Mouse (Mus musculus) ZHBTc4 (cell line): ENCODE measurements around the gene Alox12b.

Source experiments
- DNase-seq: peaks from one replicate; pipeline ENCODE4 v3.0.0-alpha.2; 2011; ENCODE audit warnings: low read depth, low spot score

The Alox12b gene

DNA sequence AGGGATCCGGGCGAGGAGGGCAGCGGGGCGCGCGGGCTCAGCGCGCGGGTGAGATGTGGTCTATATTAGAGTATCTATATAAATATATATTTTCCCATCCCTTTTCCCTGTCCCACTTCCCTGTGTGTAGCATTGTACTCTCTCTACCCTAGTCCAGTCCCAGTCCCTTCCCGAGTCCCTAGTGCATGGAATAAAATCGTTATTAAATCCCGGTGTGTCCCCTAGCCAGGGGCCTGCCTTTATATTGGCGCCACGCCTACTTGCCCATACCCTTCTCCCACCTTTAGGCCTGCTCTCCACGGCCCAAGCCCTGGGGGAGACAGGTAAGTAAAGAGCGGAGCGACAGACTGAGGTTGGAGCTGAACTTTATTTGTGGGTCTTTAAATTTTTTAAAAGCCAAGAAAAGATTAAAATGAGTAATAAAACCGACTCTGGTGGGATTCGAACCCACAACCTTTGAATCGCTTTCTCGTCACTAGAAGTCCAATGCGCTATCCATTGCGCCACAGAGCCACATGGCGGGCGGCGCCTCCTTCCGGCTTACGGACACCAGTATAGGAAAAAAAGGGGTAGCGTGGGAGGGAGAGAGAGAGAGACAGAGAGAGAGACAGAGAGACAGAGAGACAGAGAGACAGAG, 33.6 kb upstream of the Alox12b start:
- peak; percentile 93 for DNase-seq

DNA sequence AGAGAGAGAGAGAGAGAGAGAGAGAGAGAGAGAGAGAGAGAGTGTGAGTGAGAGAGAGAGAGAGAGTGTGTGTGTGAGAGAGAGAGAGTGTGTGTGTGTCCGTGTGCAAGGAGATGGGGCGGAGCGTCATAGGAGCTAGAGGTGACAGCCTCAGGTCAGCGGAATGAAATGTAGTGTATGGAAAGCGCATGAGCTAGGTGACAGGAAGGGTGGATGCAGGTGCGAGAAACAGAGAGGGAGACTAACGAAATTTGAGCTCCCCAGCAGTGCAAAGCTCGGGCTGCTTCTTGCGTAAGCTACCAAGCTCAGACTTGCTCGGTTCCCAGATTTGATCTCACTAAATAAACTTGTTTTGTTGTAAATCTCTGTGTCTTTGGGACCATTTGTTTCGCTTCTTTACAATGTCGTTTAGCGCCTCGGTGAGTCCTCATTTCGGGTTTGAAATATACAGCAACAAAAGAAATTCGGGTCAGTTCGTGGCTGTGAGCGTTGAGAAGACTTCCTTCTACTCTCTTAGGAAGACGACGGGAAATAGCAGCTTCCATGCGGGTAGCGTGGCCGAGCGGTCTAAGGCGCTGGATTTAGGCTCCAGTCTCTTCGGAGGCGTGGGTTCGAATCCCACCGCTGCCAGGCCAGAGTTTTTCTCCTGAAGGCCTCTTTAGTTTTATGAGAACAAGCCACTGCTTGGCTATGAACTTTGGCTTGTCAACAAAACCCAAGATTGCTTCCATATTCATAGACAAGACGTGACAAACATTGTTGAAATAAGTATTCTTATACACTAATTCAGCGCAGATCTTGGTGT, 32.9 kb upstream of the Alox12b start:
- DNase-seq, result peak; percentile 94

DNA sequence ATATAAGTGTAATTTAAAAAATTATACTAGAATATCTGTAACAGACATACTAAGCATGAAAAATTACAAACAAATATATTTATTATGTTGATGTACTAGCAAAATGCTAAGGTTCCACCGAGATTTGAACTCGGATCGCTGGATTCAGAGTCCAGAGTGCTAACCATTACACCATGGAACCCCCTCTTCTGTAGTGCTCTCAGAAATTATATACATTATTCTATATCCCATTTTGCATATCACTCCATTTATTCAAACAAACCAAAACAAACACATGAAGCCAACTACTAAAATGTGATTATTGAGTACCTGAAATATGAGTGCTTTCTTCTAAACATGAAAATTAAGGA, 32.3 kb upstream of the Alox12b start:
- peak; percentile 77 for DNase-seq

DNA sequence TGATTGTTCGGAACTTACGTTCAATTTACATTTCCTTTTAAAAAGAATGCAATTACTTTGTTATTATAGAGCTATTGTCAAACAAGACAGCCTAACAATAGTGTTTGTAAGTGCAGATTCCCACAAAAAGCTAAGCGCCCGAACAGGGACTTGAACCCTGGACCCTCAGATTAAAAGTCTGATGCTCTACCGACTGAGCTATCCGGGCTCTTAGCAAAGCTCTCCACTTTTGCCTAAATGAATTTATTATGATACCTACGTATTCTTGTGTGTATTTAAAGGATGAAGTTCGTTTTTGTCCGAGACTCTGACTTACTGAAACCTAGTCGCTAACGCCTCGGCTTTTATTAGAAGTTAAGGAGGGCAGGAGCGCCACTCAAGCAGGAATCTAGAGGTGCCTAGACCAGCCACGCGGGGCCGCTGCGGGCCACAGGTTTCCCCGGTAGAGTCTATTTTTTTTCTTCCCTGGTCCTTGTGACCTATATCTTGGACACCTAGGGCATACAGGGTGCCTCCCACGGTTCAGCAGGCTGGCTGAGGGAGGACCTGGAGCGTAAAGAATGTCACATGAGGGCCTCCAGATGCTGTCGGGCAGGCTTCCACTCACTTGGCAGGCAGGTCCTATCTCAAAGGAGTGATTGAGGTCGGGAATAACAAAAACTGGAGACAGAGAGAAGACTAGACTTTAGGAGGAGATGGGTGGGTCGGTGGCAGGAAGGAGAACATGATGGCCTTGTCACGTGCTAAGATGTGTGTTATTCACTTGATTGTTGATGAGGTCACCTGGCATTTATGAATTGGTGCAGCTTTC, 31.5 kb upstream of the Alox12b start:
- DNase-seq, result peak; percentile 96

DNA sequence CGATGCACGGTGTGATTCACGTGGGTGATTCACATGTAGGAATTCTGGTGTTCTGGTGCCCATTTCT, 31.1 kb upstream of the Alox12b start, which contains the start of gene Aloxe3:
Aloxe3 (plus strand) TSS at position 45 of the 67 bp plus-strand sequence.
- DNase-seq, result no peak

DNA sequence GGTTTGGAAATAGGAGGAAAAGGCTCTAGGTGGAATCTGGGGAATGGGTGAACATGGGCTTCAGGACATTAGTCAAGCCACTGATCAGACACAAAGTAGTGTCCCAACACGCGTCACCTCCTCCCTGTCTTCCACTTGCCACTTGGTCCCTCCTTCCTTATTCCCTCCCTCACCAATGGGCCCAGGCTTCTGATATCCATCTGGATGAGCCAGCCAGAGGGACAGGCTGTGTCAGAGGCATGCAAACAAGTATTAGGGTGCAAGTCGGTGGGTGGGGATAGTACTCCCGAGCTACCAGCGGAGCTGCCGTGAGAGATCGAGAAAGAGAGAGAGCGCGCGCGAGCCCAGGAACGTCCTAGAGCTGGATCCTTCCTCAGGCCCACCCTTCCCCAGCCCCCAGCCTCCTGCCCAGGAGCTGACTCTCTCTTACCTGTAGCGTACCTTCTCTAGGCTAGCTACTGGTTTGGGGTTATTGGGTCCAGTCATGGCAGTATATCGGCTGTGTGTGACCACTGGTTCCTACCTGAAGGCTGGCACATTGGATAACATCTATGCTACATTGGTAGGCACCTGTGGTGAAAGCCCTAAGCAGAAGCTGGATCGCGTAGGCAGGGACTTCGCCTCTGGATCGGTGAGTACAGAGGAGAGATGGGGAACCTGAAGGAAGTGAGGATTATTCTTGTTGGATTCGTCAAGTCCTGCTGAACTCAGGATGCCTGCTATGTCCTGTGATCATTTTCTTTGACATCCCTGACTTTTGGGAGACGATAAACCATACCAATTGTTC, 30.7 kb upstream of the Alox12b start:
- no peak for DNase-seq

DNA sequence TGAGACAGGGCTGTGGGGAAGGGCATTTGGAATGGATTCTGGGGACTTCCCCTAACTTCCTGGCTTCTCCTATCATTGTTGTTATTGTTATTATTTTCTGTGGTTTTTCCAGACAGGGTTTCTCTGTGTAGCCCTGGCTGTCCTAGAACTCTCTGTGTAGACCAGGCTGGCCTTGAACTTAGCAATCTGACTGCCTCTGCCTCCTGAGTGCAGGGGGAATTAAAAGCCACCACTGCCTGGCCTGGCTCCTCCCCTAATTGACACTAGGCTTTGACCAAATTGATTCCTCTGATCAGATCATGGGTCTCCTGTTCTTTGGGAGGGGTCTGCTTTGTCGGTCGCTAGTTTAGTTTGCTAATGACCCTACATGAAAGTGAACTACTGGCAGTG, 30.1 kb upstream of the Alox12b start:
- peak; percentile 41 for DNase-seq

DNA sequence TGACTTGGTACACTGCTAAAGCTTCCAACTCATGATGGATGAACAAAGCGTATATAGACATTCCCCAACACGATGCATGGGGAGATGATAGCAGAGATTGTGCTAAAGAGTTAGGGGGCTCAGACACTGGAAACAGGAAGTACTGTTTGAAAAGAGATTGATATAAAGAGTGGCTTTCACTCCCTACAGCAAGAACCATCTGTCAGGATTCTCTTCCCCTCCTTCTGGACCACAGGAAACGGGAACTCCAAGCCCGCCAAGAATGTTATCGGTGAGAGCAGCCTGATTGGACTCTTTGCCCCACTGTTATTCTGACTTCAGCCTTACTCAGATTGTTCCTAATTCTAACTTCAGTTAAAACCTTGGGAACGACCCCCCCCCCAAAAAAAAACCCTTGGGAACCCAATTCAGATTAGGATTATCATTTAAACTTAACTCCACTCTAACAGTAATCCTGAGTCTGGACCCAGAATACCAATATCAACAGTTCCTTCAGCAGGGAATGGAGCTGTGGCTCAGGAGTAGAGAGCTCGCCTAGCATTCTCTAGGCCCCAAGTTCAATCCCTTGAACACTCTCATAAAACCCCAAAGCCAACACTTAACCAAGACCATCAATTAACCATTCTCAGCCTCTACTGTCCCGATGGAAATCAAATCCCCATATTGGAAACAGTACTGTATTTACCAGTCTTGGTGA, 28.2 kb upstream of the Alox12b start:
- no peak for DNase-seq

DNA sequence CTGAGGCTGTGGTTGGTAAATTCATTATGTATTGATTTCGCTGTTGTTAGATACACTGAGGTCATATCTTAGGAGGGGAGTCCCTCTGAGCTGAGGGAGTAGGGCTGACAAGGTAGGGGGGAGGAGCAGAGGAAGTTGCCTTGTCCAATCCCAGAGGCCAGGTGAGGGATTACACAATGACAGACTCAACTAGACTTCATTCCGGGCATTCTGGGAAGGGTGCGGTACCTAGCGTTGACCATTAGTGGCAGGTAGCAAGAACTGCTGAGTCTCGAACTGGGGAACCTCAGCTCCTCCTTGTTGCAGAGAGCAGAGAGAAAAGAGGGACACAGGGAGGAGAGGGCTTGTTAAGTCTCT, 23.2 kb upstream of the Alox12b start:
- DNase-seq, result peak; percentile 86

DNA sequence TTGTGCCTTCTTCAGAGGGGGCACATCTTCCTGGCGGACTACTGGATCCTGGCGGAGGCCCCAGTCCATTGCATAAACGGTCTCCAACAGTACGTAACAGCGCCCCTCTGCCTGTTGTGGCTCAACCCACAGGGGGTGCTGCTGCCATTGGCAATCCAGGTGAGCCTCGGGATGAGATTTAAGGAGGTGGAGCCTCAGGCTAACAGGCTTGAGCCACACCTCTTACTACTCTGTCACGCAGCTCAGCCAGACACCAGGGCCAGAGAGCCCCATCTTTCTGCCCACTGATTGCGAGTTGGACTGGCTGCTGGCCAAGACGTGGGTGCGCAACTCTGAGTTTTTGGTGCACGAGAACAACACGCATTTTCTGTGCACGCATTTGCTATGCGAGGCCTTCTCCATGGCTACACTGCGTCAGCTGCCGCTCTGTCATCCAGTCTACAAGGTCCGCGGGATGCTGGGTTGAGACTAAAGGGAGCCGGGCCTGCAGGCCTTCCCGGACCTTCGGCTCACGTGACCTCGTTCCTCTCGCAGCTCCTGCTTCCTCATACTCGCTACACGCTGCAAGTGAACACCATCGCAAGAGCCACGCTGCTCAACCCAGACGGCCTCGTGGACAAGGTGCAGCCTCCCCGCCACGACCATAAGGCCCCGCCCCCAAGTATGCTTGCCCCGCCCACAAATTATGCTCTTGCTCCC, 22.7 kb upstream of the Alox12b start:
- DNase-seq, result peak; percentile 85

DNA sequence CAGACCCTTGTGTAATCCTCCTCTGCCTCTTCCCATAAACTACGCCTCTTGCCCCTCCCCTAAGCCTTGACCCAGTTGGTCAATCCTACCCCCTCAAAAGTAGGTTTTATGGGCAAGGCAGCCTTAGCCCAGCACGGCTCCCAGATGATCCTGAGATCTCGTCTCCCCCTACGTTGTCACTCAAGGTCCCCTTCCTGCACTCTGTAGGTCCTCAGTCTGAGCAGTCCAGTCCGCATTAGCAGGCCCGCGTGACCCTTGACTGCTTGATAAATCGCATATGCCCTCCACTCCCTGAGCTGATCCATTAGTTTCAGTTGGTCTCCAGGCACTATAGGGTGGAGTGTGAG, 22.2 kb upstream of the Alox12b start:
- DNase-seq, result no peak

DNA sequence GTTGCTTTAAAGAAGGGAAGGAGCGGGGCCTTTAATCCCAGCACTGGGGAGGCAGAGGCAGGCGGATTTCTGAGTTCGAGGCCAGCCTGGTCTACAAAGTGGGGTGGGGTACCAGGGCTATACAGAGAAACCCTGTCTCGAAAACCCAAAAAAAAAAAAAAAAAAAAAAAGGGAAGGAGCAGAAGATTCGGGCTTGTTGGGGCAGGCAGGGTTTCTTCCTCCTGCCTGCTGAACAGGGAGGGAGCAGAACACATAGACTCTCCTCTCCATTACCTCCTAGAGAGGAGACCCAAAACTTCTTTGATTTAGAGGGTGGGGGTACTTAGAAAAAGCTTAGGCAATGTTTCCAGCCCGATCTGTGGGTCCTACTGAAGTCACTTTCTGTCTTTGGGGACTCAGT, 21.4 kb upstream of the Alox12b start:
- DNase-seq, result no peak

DNA sequence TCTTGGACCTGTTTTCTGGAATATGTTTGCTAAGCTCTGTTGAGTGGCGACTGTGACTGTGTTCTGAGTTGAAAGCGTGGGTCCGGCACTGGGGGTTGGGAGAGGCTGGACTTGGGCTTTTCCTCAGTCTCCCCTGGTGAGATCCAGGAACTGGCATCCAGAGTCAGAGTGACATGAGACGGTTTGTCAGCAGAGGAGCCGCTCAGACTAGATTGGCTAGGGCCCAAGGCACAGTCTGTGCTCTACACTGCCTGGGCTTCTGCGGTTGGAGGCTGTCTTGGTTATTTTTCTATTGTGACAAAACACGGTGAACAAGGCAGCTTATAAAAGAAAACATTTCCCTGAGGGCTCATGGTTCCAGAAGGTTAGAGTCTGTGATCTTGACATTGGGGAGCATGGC, 9.2 kb upstream of the Alox12b start:
- no peak for DNase-seq

DNA sequence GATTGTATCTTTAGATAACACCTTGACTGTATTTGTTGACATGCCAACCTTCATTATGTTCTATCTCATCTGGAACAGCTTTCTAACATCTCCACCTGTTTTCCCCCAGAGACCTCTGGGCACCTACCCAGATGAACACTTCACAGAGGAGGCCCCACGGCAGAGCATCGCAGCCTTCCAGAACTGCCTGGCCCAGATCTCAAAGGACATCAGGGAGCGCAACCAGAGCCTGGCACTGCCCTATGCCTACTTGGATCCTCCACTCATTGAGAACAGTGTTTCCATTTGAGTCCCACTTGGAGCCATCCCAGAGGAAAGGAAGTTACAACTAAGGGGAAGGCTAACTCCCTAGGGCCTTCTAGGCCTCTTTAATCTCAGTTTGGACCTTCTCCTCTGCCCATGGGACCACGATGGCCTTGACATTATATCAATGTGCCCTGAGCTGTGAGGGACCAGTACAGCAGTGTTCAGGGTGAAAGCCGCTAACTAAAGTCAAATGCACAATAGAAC, 8.3 kb upstream of the Alox12b start:
- DNase-seq, result no peak

DNA sequence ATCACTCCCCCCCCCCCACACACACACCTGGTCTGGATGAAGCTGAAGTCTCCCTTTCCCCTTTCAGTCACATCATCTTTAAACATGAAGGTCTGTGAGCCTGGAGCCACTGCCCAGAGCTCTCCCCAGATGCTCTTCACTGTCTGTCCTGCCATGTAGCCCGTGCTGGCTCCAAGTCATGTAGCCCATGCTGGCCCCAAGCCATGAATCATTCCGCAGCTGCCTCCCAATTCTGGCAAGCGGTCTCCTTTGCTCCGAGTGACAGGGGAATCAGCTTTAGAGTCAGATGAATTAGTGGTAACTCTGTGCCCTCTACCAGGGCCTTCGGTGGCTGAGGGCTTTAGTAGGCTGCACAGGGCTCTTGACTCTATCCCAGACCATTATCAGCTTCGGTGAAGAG, 7.1 kb upstream of the Alox12b start:
- no peak for DNase-seq

DNA sequence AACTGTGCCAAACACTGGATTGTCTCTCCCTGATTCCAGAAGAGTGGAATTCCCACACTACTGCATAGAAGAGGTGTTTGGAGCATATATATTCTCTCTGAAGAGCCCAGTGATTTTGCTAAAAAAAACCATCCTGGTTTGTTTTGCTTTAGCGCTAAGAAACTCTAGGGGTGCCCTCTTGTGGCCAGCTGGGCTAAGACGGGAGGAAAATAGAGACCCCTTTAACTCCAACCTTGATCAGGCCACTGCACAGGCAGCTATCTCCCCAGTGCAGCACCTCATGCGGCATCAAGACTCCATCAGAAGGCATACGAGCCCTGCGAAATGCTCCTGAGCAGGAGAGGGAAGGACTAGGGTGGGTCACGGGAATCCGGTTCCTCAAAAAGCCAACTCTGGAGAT, 6.3 kb upstream of the Alox12b start:
- peak; percentile 69 for DNase-seq

DNA sequence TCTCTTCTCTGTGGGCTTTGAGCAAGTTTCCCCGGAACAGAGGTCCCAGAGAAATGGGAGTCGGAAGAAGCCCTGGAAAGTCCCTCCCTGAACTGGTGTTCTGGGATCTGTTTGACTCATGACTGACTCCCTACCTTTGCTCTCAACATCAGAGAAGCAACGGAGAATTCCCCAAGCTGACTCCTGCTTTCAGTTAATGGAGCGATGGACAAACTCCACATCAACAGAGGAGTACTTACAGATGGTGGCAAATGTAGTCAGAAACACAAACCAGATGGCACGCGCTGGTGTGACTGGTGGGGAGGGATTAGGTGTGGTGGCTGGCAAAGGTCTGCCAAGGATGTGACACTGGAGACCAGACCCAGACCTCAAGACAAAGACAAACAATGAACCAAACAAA, 5.8 kb upstream of the Alox12b start:
- no peak for DNase-seq

DNA sequence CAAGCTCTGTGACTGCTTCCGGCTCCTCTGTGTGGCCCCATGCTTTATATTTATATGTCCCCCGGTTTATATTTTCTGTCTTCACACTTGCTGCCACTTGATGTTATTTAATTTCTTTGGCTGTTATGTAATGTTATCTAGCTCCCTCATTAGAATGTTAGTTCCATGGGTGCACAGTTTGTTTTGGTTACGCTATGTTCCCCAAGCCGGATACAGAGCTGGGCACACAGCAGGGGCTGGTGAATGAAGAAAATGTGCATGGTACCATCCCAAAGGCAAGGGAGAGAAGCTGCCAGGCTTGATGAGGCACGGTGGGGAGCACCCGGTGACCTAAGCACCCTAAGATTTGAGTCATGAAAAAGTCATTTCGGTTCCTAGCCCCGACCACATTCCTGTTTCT, 3.0 kb upstream of the Alox12b start:
- no peak for DNase-seq

DNA sequence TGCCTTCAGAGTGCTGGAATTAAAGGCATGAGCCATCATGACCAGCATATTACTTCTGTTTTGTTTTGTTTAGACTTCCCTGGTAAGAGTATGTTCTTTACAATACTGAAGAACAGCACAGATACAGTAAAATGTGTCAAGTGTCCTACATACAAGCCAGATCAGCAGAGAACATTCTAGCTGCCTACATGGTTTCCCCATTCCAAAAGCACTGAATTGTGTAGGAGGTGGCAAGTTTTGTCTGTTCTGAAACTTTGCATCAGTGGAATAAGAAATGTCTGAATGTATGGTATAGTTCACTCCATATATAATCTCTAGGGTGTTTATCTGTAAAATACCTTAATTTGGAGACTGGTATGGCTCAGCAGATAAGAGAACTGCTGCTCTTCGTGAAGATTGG, 1.4 kb upstream of the Alox12b start:
- DNase-seq, result no peak

DNA sequence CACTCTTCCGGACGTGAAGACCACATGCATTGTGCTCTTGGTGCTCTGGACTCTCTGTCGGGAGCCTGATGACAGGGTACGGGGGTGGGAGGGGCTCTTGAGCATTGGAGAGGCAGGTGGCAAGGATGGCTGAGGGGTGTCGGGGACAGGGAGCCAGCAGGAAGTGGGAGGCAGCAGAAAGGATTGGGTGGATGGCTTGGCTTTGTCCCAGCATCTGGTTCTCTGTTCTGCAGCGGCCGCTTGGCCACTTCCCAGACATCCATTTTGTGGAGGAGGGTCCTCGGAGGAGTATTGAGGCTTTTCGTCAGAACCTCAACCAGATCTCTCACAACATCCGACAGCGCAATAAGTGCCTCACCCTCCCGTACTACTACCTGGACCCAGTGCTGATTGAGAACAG, 12.5 kb downstream of the Alox12b start:
- no peak for DNase-seq

DNA sequence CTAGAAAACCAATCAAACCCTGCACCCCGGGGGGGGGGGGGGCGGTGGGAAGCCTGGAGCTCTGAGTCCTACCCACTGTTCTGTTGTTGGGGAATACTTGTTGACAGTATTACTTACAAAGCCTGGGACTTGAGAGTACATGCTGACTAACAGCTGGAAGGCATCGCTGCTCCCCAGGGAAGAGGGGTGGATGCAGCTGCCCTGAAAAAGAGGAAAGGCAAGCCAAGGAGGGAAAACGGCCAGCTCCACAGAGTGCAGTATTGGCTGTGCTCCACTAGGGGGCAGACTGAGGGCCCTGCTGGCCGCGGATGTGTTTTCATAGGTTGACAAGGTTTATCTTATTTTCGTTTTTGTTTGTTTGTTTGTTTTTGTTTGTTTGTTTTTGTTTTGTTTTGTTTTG, 14.8 kb downstream of the Alox12b start:
- peak; percentile 64 for DNase-seq
